Mouse (Mus musculus): ENCODE data around the gene Prcd.

DNA sequence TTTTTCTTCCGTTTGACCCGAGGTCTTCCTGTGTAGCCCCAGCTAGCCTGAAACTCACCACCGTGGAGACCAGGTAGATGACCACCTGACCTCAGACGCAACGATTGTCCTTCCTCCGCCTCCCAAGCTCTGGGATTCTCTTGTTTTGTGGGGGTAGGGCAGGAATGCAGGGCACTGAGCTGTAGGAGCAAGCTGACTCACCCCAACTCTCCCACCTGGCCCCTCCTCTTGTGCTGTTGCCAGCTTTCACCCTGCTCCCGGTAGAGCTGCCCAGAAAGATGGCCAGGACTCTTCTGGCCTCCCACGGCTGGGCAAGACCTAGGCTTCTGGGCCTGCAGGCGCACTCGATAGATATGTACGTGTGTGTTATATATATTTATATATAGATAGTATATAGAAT lies 7.2 kb upstream of the Prcd start:
- TF ChIP-seq E2F4 (IDR thresholded peaks at IDR 0.05; ENCODE audit: insufficient replicate concordance, low read depth, low read length) (no peak), CTCF (conservative IDR thresholded peaks at IDR 0.05 in 1 of 2, IDR thresholded peaks at IDR 0.05 in 1 of 2; ENCODE audit: low read depth in 2 of 2, low read length in 2 of 2) (no peak), CHD1 (IDR thresholded peaks at IDR 0.05; ENCODE audit: low read depth, low read length) (no peak), UBTF (IDR thresholded peaks at IDR 0.05; ENCODE audit: low read depth, low read length) (no peak), TCF12 (IDR thresholded peaks at IDR 0.05; ENCODE audit: low read depth, low read length) (no peak), ETS1 (conservative IDR thresholded peaks at IDR 0.05; ENCODE audit: low read depth, low read length) (no peak), POLR2A (IDR thresholded peaks at IDR 0.05; ENCODE audit: low read depth, low read length) (no peak), ELF1 (IDR thresholded peaks at IDR 0.05; ENCODE audit: low read depth, low read length) (no peak), MYC (IDR thresholded peaks at IDR 0.05; ENCODE audit: low read depth, low read length) (no peak), ZNF384 (IDR thresholded peaks at IDR 0.05; ENCODE audit: low read depth, low read length) (no peak), TBP (conservative IDR thresholded peaks at IDR 0.05; ENCODE audit: low read depth, low read length) (no peak), JUND (conservative IDR thresholded peaks at IDR 0.05; ENCODE audit: low read depth, low read length) (no peak)
